Mouse (Mus musculus) heart, embryonic 12.5 days (tissue): ENCODE data around the gene Gnptg. TPM values are rescaled to one million over a fixed set of nuclear protein-coding genes. Genes with fewer than 3 reads are reported as not detected.

Source experiments
- ATAC-seq: fragments of 200-750 bp; cut with Nextera tagmentation; 2 replicates; pipeline ENCODE4 v1.8.0; 2017; ENCODE audit warnings: moderate TSS enrichment, moderate library complexity; ENCODE audit not compliant: insufficient number of reproducible peaks, low FRiP score
- H3K27ac ChIP-seq: fragments of 300-500 bp; sonication (generic); 2 replicates; pipeline ENCODE4 v1.5.1; 2016; ENCODE audit warnings: mild to moderate bottlenecking, moderate library complexity; ENCODE audit not compliant: poor library complexity, severe bottlenecking
- H3K27me3 ChIP-seq: fragments of 300-500 bp; sonication (generic); replicated peaks from 2 replicates; pipeline ENCODE4 v1.6.1; 2016; ENCODE audit warnings: mild to moderate bottlenecking, moderate library complexity
- H3K36me3 ChIP-seq: fragments of 300-500 bp; sonication (generic); 2 replicates; pipeline ENCODE4 v1.6.1; 2016; ENCODE audit warnings: mild to moderate bottlenecking, moderate library complexity
- H3K4me1 ChIP-seq: fragments of 300-500 bp; sonication (generic); replicated peaks from 2 replicates; pipeline ENCODE4 v1.6.1; 2016; ENCODE audit warnings: mild to moderate bottlenecking
- H3K4me2 ChIP-seq: fragments of 300-500 bp; sonication (generic); 2 replicates; pipeline ENCODE4 v1.6.1; 2016; ENCODE audit warnings: mild to moderate bottlenecking, moderate library complexity
- H3K4me3 ChIP-seq: fragments of 300-500 bp; sonication (generic); 2 replicates; pipeline ENCODE4 v1.5.1; 2016; ENCODE audit warnings: mild to moderate bottlenecking
- H3K9ac ChIP-seq: fragments of 300-500 bp; sonication (generic); 2 replicates; pipeline ENCODE4 v1.6.1; 2016; ENCODE audit warnings: mild to moderate bottlenecking, moderate library complexity
- H3K9me3 ChIP-seq: fragments of 300-500 bp; sonication (generic); replicated peaks from 2 replicates; pipeline ENCODE4 v1.6.1; 2016; ENCODE audit warnings: mild to moderate bottlenecking, moderate library complexity
- WGBS: fragments of 180-500 bp; shearing (Covaris S2); methylation state at CpG from one replicate; pipeline ENCODE4 v1.1.7; 2016; 5-methylcytosine and 5-hydroxymethylcytosine counted together
- polyA plus RNA-seq: library from polyadenylated mRNA; unstranded; fragments of >200 nt; fragmentation: Nextera tagmentation; extraction: Ambion mirVana; gene quantifications from 2 replicates; pipeline ENCODE4 v1.2.1, GENCODE M21; 2016

Gnptg gene
- polyA plus RNA-seq, 1 experiment from 2014 or later, result 25.0 TPM

DNA sequence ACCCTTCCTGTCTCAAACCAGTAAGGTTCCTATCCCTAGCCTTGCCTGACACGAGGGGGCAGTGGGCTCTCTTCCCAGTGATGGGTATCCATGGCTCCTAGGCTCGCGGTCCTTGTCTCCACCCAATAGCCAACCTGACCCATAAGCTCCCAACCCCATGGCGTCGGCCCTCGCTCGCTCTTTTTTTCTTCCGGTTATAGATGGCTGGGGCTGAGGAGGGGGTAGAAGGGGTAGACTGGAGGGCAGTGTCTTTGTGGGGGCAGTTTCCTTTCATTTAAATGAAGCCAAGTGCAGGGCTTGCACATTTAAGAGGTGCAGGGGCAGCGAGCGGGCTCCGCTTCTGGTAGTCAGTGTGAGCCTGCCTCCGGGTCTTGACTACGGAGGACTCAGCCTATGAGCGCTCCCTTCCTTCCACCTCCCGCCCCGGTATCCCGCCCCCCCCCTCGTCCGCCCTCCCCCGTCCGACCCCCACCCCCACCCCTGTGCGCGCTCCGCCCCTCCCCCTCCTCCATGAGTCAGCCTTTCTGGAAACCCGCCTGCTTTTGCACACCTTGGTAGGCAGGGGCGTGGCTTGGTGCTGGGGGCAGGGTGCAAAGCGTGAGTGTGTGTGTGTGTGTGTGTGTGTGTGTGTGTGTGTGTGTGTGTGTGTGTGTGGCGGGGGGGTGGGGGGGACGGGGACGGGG is 18.0 kb downstream of the Gnptg start:
- Histone ChIP-seq H3K9ac (peak overlapping the region; percentile 72), H3K27ac (0 out of 2 replicates have a peak overlapping the region, but pooled peaks have one; percentile 35)

DNA sequence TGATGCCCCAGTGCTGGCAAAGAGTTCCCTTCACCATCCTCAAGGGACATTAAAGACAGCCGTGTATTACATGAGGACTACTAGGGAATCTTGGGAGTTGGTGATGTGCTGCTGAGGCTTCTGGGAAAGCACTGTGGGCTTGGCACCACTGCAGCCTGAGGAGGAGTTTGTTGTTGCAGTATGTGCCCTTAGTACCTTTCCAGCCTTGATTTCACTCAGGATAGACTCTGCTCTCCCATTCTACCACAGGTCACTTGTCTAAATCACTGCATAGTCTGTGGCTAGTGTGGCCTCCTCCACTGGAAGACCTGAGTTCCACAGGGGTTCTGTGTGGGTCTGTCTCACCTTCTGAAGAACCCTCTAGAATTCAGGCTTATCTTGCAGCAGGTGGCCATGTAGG is 19.2 kb downstream of the Gnptg start:
- 61% methylated on average over 1 of the region's 1 CpGs for WGBS
- no peak overlapping the region for H3K9ac ChIP-seq

More for the DNA sequence above, 18.0 kb downstream of the Gnptg start:
- Histone ChIP-seq H3K4me2 (peak overlapping the region; percentile 92), H3K4me3 (peak overlapping the region; percentile 56), H3K36me3 (peaks cover 36% of the 10 kb centered on the region), H3K9me3 (no peaks in the 10 kb centered on the region), H3K4me1 (peaks cover 16% of the 10 kb centered on the region), H3K27me3 (no peaks in the 10 kb centered on the region)
- ATAC-seq, result peak; percentile 86
- WGBS, result 2% methylated on average over 15 of the region's 30 CpGs

DNA sequence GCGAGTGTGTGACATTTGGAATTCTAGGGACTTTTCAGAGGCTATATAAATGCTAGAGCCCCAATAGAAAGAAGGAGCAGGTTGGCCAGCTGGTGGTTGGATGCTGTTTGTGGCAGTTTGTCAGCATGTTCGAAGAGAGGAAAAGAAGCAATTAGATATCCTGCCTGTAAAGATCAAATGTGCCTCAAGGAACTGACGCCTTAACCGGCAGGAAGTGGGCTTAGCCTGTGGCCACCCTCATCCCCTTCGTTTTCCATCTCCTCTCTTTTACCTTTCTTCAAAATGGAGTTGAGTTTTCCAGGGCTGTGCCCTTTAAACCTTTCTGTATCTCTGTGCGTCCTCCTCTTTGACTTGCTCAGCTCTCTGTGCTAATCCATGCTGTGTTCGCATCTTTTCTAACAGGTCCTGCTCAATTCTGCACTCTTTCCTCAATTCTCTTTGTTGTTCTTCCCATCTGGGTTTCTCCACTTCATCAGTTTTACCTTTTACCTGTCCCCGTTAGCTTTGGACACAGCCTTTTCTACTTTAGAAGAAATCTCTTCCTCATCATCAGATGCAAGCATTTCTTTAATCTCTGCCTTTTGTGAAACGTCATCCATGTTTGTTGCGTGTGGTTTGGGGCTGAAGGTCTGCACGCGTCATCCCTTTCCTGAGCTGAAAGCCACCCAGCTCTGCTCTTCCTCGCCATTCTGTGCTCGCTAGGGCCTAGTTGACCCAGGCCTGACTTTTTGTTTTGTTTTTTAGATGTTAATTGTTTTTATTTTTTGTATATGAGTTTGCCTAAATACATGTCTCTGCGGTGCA is 20.2 kb downstream of the Gnptg start:
- no peak overlapping the region for H3K4me2 ChIP-seq
- 88% methylated on average over 15 of the region's 15 CpGs for WGBS
- H3K9me3 ChIP-seq, result no peaks in the 10 kb centered on the region
- H3K4me3 ChIP-seq, result no peak overlapping the region
- no peaks in the 10 kb centered on the region for H3K27me3 ChIP-seq
- peaks cover 16% of the 10 kb centered on the region for H3K4me1 ChIP-seq
- H3K9ac ChIP-seq, result no peak overlapping the region
- H3K36me3 ChIP-seq, result peaks cover 44% of the 10 kb centered on the region
- ATAC-seq, result no peak
- no peak overlapping the region for H3K27ac ChIP-seq

More for the DNA sequence above, 19.2 kb downstream of the Gnptg start:
- Histone ChIP-seq H3K4me2 (no peak overlapping the region), H3K4me1 (peaks cover 16% of the 10 kb centered on the region), H3K36me3 (peaks cover 36% of the 10 kb centered on the region), H3K27me3 (no peaks in the 10 kb centered on the region), H3K9me3 (no peaks in the 10 kb centered on the region), H3K27ac (no peak overlapping the region), H3K4me3 (no peak overlapping the region)
- no peak for ATAC-seq

DNA sequence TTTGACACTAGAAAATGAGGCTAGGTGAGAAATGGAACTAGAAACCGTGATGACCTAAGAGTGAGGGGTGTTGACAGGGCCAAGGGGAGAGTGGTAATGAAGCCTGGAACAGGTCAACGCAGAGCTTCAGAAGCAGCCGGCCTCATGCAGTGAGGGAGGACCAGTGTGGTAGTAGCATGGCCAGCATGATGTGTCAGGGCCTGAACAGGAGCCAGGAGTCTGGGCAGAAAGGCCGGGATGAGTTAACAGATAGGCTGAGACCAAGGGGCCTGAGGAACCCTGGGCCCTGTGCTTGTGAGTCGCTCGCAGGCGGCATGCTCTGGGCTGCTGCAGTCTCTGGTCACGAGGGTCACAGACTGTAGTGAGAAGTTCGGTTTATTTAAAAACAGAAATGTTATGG is 21.0 kb downstream of the Gnptg start:
- H3K9me3 ChIP-seq, result no peaks in the 10 kb centered on the region
- H3K4me1 ChIP-seq, result peaks cover 16% of the 10 kb centered on the region
- no peak overlapping the region for H3K27ac ChIP-seq
- no peaks in the 10 kb centered on the region for H3K27me3 ChIP-seq
- H3K9ac ChIP-seq, result no peak overlapping the region
- H3K4me2 ChIP-seq, result no peak overlapping the region
- no peak for ATAC-seq
- H3K4me3 ChIP-seq, result no peak overlapping the region
- WGBS, result 78% methylated on average over 9 of the region's 9 CpGs
- peaks cover 51% of the 10 kb centered on the region for H3K36me3 ChIP-seq

DNA sequence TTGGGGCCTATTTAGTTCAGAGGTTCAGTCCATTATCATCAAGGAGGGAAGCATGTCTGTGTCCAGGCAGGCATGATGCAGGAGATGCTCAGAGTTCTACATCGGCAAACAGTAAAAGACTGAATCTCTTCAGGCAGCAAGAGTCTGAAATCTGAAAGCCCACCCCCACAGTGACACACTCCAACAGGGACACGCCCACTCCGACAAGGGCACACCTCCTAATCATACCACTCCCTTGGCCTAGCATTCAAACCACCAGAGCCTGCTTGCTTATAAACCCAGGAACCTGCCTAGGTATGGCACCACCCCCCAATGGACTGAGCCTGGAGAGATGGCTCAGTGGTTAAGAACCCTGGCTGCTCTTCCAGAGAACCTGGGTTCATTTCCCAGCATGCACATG is 24.5 kb downstream of the Gnptg start:
- peaks cover 79% of the 10 kb centered on the region for H3K36me3 ChIP-seq
- no peaks in the 10 kb centered on the region for H3K27me3 ChIP-seq
- H3K4me1 ChIP-seq, result no peaks in the 10 kb centered on the region
- H3K27ac ChIP-seq, result no peak overlapping the region
- H3K9me3 ChIP-seq, result no peaks in the 10 kb centered on the region
- WGBS, result 89% methylated on average over 3 of the region's 3 CpGs
- no peak for ATAC-seq
- H3K4me2 ChIP-seq, result no peak overlapping the region
- H3K9ac ChIP-seq, result no peak overlapping the region
- no peak overlapping the region for H3K4me3 ChIP-seq

DNA sequence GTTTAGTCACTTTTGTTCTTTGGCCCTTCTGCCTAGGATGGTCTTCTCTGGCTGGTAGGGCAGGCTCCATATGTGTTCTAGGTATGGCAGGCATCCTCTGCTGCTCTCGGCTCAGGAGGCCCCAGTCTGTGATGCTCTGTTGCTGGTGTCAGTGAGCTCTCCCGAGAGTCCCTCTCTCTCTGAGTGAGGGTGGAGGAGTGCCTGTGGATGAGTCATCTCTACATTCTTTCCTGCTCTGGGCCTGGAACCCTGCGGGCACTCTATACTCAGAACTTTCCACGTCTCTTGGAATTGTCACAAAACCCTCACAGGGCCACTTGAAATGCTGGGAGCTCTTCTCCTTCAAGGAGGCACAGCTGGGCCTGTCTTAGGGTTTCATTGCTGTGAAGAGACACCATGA is 28.2 kb downstream of the Gnptg start:
- Histone ChIP-seq H3K36me3 (peaks cover 89% of the 10 kb centered on the region), H3K4me2 (no peak overlapping the region), H3K9me3 (no peaks in the 10 kb centered on the region), H3K4me1 (no peaks in the 10 kb centered on the region), H3K27ac (no peak overlapping the region), H3K9ac (no peak overlapping the region), H3K4me3 (no peak overlapping the region), H3K27me3 (no peaks in the 10 kb centered on the region)
- WGBS, result 62% methylated on average over 4 of the region's 4 CpGs
- ATAC-seq, result no peak

DNA sequence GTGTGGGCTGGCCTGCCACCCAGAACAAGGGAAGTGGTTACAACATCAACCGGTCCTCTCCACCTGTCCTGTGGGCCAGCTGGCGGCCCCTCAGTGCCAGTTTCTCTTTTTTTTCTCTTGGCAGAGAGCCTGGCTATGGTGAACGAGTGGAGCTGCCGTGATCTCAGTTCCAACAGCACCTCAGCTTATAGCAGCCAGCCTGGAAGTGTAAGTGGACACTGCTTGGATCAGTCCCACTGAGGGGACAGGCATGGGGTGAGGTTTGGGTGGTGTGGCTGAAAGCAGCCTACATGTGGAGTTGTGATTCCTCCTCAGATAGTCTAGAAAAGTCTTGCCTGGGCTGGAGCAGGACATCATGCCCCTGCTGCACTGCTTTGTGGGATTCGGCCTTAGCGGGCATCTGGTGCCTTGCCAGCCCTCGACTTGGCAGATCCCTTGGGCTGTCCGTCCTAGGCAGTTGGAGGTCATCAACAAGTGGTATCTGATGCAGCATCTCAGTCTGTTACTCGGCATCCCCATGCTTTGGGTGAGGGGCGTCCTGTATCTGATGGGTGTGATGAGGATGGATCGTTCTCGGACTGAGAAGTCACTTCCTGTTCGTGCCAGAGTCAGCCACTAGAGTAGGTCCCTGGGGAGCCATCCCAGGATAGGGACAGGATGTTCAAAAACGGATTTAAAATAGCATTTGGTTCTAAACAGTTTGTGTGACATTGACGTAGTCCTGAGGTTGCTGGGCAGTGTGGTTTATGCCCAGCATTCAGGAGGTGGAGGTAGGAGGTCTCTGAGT is 29.1 kb downstream of the Gnptg start:
- H3K4me2 ChIP-seq, result no peak overlapping the region
- H3K4me1 ChIP-seq, result no peaks in the 10 kb centered on the region
- H3K36me3 ChIP-seq, result peaks cover 87% of the 10 kb centered on the region
- H3K9me3 ChIP-seq, result no peaks in the 10 kb centered on the region
- no peak overlapping the region for H3K4me3 ChIP-seq
- 79% methylated on average over 15 of the region's 15 CpGs for WGBS
- H3K27me3 ChIP-seq, result no peaks in the 10 kb centered on the region
- ATAC-seq, result no peak
- no peak overlapping the region for H3K27ac ChIP-seq
- H3K9ac ChIP-seq, result no peak overlapping the region

DNA sequence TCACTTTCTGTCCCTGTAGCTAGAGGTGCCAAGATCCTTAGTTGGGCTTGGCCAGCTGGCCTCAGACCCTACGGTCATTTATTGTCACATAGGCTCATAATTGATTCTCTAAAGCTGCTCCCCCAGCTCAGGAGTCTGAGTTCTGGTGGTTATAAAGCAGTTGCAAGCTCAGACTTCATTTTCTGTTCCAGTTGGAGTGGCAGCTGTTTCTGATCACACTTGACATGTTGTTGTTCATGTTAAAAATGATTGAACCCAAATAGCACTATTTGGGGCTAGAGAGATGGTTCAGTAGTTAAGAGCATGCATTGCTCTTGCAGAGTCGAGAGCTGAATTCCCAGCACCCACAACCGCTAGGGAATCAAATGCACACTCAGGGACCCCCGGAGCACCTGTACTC is 29.9 kb downstream of the Gnptg start:
- WGBS, result 91% methylated on average over 4 of the region's 4 CpGs

DNA sequence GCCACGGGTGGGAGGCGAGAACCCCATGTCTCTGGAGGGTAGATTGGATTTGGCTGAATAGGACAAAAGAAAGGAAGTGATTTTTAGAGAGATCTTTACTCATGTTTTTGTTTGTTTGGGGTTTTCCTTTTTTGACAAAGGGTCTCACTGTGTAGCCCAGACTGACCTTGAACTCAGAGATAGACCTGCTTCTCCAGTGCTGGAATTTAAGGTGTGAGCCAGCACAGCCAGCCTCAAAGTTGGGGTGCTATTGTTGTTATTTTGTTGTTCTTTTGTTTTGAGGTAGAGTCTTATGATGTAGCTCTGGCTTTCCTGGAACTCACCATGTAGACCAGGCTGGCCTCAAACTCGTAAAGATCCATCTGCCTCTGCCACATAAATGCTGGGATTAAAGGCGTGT is 37.5 kb downstream of the Gnptg start:
- ATAC-seq, result no peak

More for the DNA sequence above, 29.9 kb downstream of the Gnptg start:
- H3K36me3 ChIP-seq, result peaks cover 87% of the 10 kb centered on the region
- no peak for ATAC-seq
- H3K27me3 ChIP-seq, result no peaks in the 10 kb centered on the region
- H3K4me3 ChIP-seq, result no peak overlapping the region
- H3K4me2 ChIP-seq, result no peak overlapping the region
- no peak overlapping the region for H3K27ac ChIP-seq
- no peak overlapping the region for H3K9ac ChIP-seq
- H3K4me1 ChIP-seq, result no peaks in the 10 kb centered on the region
- H3K9me3 ChIP-seq, result no peaks in the 10 kb centered on the region

DNA sequence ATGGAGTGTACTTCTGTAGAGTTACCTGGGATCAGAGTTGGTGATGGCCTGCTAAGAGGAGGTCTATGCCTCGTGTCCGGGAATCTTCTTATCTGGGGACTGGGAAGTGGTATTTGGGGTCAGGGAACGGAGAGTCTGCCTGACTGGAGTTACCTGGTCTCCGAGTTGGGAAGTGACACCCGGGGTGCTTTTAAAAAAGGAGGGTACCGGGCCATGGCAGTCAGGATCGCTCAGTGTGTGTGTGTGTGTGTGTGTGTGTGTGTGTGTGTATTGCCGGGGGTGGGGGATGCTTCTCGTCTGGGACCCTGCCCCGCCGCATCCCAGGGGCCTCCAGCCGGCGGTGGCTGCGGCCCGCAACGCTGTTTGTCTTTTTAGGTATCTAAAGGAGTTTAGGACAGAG is 50.8 kb downstream of the Gnptg start:
- Histone ChIP-seq H3K4me2 (peak overlapping the region; percentile 83), H3K4me1 (peaks cover 26% of the 10 kb centered on the region), H3K4me3 (peak overlapping the region; percentile 98), H3K27ac (no peak overlapping the region), H3K27me3 (no peaks in the 10 kb centered on the region), H3K36me3 (peaks cover 21% of the 10 kb centered on the region), H3K9ac (peak overlapping the region; percentile 95), H3K9me3 (no peaks in the 10 kb centered on the region)
- no peak for ATAC-seq
- 2% methylated on average over 16 of the region's 16 CpGs for WGBS

More for the DNA sequence above, 37.5 kb downstream of the Gnptg start:
- H3K4me2 ChIP-seq, result no peak overlapping the region
- no peaks in the 10 kb centered on the region for H3K27me3 ChIP-seq
- peaks cover 80% of the 10 kb centered on the region for H3K36me3 ChIP-seq
- no peak overlapping the region for H3K9ac ChIP-seq
- H3K27ac ChIP-seq, result no peak overlapping the region
- no peaks in the 10 kb centered on the region for H3K4me1 ChIP-seq
- H3K9me3 ChIP-seq, result no peaks in the 10 kb centered on the region
- no peak overlapping the region for H3K4me3 ChIP-seq
- 90% methylated on average over 4 of the region's 4 CpGs for WGBS
